Mouse (Mus musculus): ENCODE results near the gene Olfr284.

Olfr284 gene

DNA sequence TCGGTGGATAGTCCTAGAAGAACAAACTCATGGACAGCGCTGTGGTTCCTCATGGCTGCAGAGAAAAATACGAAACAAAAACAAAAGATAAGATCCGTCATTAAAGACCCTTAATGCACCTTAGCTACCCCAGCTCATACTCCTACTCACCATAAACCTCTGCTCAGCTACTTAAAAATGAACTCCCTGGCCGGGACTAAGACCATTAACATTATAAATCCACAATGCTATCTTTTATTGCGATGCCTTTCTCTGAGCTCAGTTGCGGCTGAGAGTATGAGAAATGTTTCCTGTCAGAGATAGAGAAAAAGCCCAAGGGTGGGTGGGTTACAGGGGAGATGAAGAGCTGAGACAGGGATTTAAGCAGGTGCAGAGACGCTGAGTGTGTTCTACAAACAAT is at the start of gene Olfr284:
Olfr284 (minus strand) TSS at position 101 of the 400 bp plus-strand sequence.
- no peak for DNase-seq

DNA sequence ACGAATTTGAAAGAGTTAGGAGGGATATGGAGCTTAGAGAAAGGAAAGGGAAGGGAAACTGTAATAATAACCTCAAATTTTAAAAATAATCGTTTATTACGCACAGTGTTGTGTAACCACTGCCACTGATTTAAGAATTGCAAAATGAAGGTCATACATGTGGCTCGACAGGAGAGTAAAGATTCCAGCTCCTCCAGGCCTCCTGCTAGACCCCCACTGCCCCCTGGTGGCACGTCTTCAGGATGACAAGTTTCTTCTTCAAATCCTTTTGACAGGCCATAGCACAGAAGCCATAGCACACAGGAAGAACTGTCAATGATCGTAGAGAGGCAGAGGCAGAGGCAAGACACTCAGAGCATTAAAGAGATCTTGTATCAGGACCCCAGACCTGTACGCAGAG is 49.0 kb upstream of the Olfr284 start:
- DNase-seq: peak; percentile 67

DNA sequence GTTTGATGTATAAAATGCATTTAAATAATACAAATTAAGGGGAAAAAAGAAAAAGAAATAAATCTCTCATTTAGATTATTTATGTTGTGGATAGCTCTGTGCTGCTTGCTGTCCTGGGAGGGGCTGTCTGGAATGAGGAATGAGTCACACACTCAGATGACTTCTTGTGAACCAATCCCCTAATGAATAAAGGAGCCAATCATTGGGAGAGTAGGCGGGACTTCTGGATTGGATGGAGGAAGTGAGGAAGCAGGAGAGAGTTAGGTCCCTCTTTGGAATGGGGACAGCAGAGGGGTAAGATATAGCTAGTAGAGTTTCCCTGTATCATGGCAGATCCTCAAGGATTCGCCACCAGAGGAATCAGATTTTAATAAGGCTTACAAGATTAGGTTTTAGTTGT is 46.8 kb upstream of the Olfr284 start:
- no peak for DNase-seq

DNA sequence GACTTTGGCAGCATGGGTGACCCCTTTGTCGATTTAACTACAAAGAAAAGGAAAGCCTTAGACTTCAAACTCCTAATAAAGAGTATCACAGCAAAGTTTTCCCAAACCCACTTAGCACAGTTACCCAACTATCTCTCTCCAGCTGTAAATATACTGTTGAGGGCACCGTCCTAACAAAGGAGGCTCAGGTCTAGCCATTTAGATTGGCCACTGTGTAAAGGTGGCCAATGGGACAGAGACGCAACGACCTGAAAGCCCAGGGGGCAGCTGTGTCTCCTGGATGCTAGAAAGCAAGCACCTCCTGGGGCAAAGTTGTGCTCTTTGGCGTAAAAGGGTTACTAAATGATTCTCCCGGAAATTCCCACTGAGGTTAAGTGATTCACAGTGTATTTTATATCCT is 40.1 kb upstream of the Olfr284 start, which contains the start of gene Olfr283:
Olfr283 (minus strand) TSS at position 101 of the 400 bp plus-strand sequence.
- no peak for DNase-seq

DNA sequence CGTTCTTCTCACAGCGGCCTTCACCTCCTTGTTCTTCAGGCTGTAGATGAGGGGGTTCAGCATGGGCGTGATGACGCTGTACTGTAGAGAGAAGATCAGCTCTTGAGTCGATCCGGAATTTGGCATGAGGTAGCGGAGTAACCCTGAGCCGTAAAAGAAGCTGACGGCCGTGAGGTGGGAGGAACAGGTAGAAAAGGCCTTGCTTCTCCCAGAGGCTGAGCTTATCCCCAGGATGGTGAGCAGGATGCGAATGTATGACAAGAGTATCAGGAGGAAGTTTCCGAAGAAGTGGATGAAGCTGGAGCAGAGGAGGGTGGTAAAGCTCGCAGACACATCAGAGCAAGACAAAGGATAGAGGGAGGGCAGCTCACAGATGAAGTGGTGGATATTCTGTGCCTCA is 37.4 kb upstream of the Olfr284 start:
- no peak for DNase-seq

DNA sequence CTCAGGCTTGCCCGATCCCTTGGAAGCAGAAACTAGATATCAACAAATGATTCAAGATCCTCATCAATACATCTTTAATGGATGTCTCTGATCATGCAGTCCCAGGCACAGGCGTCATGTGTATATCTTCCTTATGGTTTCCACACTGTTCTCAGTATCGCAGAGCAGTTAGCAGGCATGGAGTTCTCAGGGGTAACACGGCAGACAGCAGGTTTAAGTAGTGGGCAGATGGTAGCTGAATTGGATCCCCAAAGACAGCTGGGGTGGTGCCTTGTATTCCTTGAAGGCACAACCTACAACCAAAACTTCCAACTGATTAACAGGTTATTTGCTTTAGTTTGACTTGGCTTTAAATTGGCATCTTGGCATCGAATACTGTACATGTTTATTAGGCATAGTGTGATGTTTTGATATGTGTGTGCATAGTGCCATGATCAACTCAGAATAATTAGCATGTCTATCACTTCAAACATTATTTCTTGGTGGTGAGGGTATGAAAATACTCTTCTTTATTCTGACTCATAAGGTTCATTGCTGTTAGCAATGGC is 23.5 kb downstream of the Olfr284 start, which contains the start of gene Olfr285:
Olfr285 (minus strand) TSS at position 177 of the 548 bp plus-strand sequence.
- no peak for DNase-seq

DNA sequence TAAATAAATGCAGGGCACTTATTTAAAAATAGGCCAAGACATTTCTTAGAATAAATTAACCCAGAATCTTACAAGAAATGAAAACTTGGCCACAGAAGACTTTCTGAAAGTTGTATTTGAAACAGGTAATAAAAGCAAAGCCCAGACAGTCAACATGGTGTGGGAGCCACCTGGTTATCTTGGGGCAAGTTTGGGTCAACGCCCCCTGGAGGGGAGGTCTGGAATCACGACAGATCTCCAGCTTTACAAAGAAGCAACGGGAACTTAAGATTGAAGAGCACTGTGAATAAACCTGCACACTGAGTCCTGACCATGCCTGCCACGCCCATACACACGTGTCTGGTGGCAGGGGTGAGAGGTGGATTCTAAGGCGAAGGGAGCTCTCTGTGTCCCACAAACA is 25.1 kb downstream of the Olfr284 start:
- DNase-seq: peak; percentile 12

DNA sequence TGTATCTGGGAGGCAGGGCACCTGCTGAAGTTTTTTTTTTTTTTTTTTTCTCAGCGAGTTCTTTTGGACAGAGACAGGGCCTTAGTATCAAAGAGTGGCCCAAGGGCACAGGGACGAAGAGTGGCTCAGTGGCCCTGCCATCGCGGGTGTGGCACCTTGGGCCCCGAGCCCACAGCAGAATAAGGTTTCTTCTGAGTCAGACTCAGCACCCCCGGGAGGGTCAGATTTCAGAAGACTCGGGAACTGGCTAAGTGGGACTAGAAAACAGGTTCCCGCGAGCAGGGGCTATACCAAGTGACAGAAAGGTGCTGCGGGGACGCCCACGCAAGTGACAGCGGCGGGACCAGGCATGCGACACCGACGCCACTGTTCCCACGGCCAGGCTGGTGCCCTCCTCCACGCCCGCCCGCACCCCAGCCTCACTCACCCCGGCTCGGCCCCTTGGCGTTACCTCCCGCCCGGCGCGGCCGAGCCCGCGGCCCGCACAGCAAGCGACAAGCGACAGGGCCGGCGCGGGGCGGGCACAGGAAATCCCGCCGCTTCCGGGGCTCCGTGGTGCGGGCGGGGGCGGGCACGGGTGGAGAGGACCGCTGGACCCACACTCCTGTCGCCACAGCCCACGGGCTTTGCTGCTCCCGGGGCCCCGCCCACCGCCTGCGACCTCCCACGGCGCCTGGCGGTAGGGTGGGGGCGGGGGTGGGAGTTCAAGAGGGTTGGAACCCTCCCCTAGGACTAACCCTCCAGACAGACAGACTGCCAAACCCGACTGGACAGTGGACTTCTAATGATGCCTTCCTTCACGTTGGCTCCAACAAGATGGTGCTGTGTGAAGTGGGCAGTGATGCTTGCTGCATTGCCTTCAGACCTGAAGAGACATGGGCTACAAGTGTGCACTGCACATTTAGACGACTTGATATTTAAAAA is 44.9 kb downstream of the Olfr284 start, which contains the start of gene Zfp641:
Zfp641 (minus strand) TSS at position 534 of the 924 bp plus-strand sequence.
- DNase-seq: peak; percentile 7

DNA sequence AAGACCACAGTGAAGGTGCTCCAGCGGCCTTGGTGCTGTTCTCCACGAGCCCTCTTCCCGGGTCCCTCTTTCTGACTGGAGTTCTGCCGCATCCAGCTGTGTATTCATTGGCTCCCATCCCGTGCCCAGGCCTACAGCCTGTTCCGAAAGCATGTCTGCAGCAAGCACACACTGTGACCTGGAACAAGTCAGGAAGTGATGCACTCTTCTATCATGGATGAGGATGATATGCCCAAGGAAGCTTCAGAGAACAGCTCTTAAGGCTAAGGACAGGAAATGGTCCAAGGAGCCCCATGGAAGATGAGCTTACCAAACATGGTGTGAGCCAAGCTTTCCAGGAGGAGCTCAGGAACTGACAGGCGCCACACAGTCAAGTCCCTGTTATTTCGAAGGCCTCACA is 47.1 kb downstream of the Olfr284 start:
- no peak for DNase-seq
